9 mouse cellular contexts compared by ENCODE assay signal in the genomic region with DNA sequence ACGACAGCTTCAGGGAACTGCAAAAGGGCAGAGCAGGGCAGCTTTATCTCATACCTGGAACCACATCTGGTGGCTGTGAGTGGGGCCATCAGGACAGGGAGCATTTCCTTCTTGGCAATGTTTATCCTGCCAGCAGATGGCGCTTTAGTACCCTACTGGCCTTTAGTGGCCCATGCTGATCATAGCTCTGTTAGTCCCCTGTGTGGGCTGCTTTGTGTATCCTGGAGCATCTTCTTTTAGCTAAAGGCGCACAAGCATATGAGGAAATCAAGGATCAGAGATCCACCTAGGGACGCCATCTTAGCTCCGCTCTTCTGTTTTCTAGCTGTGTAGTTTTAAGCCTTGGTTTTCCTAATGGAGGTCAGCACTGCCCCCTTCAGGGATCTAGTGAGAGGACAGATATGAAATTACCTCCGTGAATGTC. TPM values are rescaled to one million over a fixed set of nuclear protein-coding genes. Genes with fewer than 3 reads are reported as not detected.
DNase-seq lines count a peak whose midpoint lies in the region; ATAC-seq and TF ChIP-seq lines count a peak whose summit lies in the region.
"Had no signal": no experiment of that assay in that cellular context is flagged by ENCODE, and none has a peak within 500 bp of the region (broad histone marks: within the 10 kb centered on the region; RNA-seq: fewer than 3 reads in every experiment).

No protein-coding gene starts in this region.

- H3K4me3 ChIP-seq in heart, adult 2 months: no peak overlapping the region
- no peak overlapping the region for H3K4me3 ChIP-seq in embryonic facial prominence, embryonic 14.5 days (ENCODE audit: low read depth, low read length)
- H3K4me3 ChIP-seq in limb, embryonic 10.5 days: no peak overlapping the region
- H3K4me3 ChIP-seq: limb, embryonic 15.5 days had no signal

- H3K4me2 ChIP-seq in embryonic facial prominence, embryonic 14.5 days (ENCODE audit: low read depth, low read length): no peak overlapping the region
- H3K4me2 ChIP-seq: limb, embryonic 15.5 days had no signal

- H3K9me3 ChIP-seq in embryonic facial prominence, embryonic 14.5 days (ENCODE audit: control insufficient read depth, low read length): no peaks in the 10 kb centered on the region
- no peaks in the 10 kb centered on the region for H3K9me3 ChIP-seq in limb, embryonic 10.5 days (replicated peaks)
- H3K9me3 ChIP-seq: limb, embryonic 15.5 days had no signal

- H3K9ac ChIP-seq in heart, adult 2 months (ENCODE audit: low read depth, low read length): no peak overlapping the region
- H3K9ac ChIP-seq in embryonic facial prominence, embryonic 14.5 days (ENCODE audit: low read depth, low read length): no peak overlapping the region
- H3K9ac ChIP-seq: limb, embryonic 15.5 days had no signal

- intact Hi-C loops in heart, adult 2 months (cut with DNase I): no loop called here
- intact Hi-C loops in left cerebral cortex, postnatal 36 days (cut with DNase I): no loop called here

- H3K27me3 ChIP-seq in heart, adult 2 months (ENCODE audit: control insufficient read depth, insufficient read depth, low read length): no peaks in the 10 kb centered on the region
- H3K27me3 ChIP-seq in embryonic facial prominence, embryonic 14.5 days (replicated peaks; ENCODE audit: control insufficient read depth, insufficient read depth, low read length): no peaks in the 10 kb centered on the region
- no peaks in the 10 kb centered on the region for H3K27me3 ChIP-seq in limb, embryonic 10.5 days (ENCODE audit: low read depth, poor library complexity, severe bottlenecking)
- H3K27me3 ChIP-seq: limb, embryonic 15.5 days had no signal

- ATAC-seq in embryonic facial prominence, embryonic 14.5 days (ENCODE audit: low read depth): peak; percentile 51

- TF ChIP-seq EP300 in heart, adult 2 months (IDR thresholded peaks at IDR 0.05; ENCODE audit: insufficient read depth, low read depth, low read length): peak; percentile 86

- H3K27ac ChIP-seq in heart, adult 2 months: peak overlapping the region; percentile 26; the same call in 1 of the 2 replicates
- H3K27ac ChIP-seq in embryonic facial prominence, embryonic 14.5 days (replicated peaks; ENCODE audit: low read depth, low read length): no peak overlapping the region
- no peak overlapping the region for H3K27ac ChIP-seq in limb, embryonic 10.5 days
- H3K27ac ChIP-seq: limb, embryonic 15.5 days had no signal

- H3K36me3 ChIP-seq in heart, adult 2 months (ENCODE audit: control insufficient read depth, insufficient read depth, low read length): peaks cover 8% of the 10 kb centered on the region
- no peaks in the 10 kb centered on the region for H3K36me3 ChIP-seq in embryonic facial prominence, embryonic 14.5 days (ENCODE audit: control insufficient read depth, insufficient read depth, low read length)
- no peaks in the 10 kb centered on the region for H3K36me3 ChIP-seq in limb, embryonic 10.5 days
- H3K36me3 ChIP-seq: limb, embryonic 15.5 days had no signal

- DNase-seq in heart, adult 2 months: no peak
- no peak for DNase-seq in heart, adult 11 months
- peak; percentile 40 to 41 for DNase-seq in B cell, adult 2 months
- peak; percentile 79 for DNase-seq in ZHBTc4 (ENCODE audit: low read depth, low spot score)
- peak; percentile 51 for DNase-seq in embryonic facial prominence, embryonic 14.5 days (ENCODE audit: low spot score)
- peak; percentile 66 for DNase-seq in limb, embryonic 10.5 days (ENCODE audit: low spot score)
- DNase-seq in naive thymus-derived CD4-positive, alpha-beta T cell, adult 2 months (ENCODE audit: low read depth): peak; percentile 72
- no peak for DNase-seq in left cerebral cortex, postnatal 36 days (ENCODE audit: low spot score in 2 of 2)

- H3K4me1 ChIP-seq in heart, adult 2 months (ENCODE audit: control insufficient read depth, insufficient read depth, low read length): peaks cover 10% of the 10 kb centered on the region
- H3K4me1 ChIP-seq in embryonic facial prominence, embryonic 14.5 days (ENCODE audit: control insufficient read depth, insufficient read depth, low read length): 0 out of 2 replicates have a peak, but pooled peaks cover under 1% of the 10 kb centered on the region
- peaks cover 29% of the 10 kb centered on the region for H3K4me1 ChIP-seq in limb, embryonic 10.5 days

- no peak; the same call in 1 of the 2 replicates for TF ChIP-seq POLR2A in heart, adult 2 months (IDR thresholded peaks at IDR 0.05; ENCODE audit: insufficient read depth, low read depth, low read length)

- H3K79me2 ChIP-seq in heart, adult 2 months (replicated peaks; ENCODE audit: control insufficient read depth, insufficient read depth, low read length): no peaks in the 10 kb centered on the region

- 38% methylated on average over 6 of the region's 6 CpGs for WGBS in heart, adult 2 months
- 33% methylated on average over 5 of the region's 6 CpGs for WGBS in embryonic facial prominence, embryonic 14.5 days
- WGBS in limb, embryonic 10.5 days: 26% methylated on average over 6 of the region's 6 CpGs

- peak; percentile 68 for TF ChIP-seq CTCF in heart, adult 2 months (IDR thresholded peaks at IDR 0.05)

RNA-seq across cellular contexts. Expression of a gene that starts 11.0 kb away (rescaled TPM):
- total RNA-seq in heart, adult 2 months (2021): 1,000 to 10,000 TPM; 8,290 to 9,301 TPM
- 3,392 and 4,661 TPM in 2 replicates for polyA plus RNA-seq in heart, adult 2 months (2012; rRNA removed)
- polyA plus RNA-seq in embryonic facial prominence, embryonic 14.5 days (2014; fragmentation: Nextera tagmentation; extraction: Ambion mirVana): 193 and 213 TPM in 2 replicates
- polyA plus RNA-seq in limb, embryonic 10.5 days (2016; fragmentation: Nextera tagmentation; extraction: Ambion mirVana): 2.1 and 4.0 TPM in 2 replicates
- total RNA-seq in left cerebral cortex, postnatal 36 days (2021): 1 to 10 TPM; 5.8 to 7.5 TPM

RNA-seq across cellular contexts. Expression of a gene that starts 28.8 kb away (rescaled TPM):
- total RNA-seq in heart, adult 2 months (2021): 1 to 10 TPM; 7.2 to 7.3 TPM
- polyA plus RNA-seq in heart, adult 2 months (2012; rRNA removed): 13.2 and 16.2 TPM in 2 replicates
- polyA plus RNA-seq in embryonic facial prominence, embryonic 14.5 days (2014; fragmentation: Nextera tagmentation; extraction: Ambion mirVana): 16.6 and 21.7 TPM in 2 replicates
- 5.1 and 6.0 TPM in 2 replicates for polyA plus RNA-seq in limb, embryonic 10.5 days (2016; fragmentation: Nextera tagmentation; extraction: Ambion mirVana)
- total RNA-seq in left cerebral cortex, postnatal 36 days (2021): 1 to 10 TPM; 1.1 to 1.5 TPM

Comparison
In these comparisons a context has a peak if more than half of its experiments do, and no peak if none do; other contexts are left out.
1. DNase-seq: peak in B cell, adult 2 months (2 of 2), ZHBTc4 (single experiment), embryonic facial prominence, embryonic 14.5 days (single experiment), limb, embryonic 10.5 days (single experiment) and naive thymus-derived CD4-positive, alpha-beta T cell, adult 2 months (single experiment); none in heart, adult 2 months (0 of 2), heart, adult 11 months (single experiment) and left cerebral cortex, postnatal 36 days (0 of 2).
2. RNA of a gene that starts 11.0 kb away (polyA plus RNA-seq): 3,392 to 4,661 TPM in heart, adult 2 months and 193 to 213 TPM in embryonic facial prominence, embryonic 14.5 days; 2.1 to 4.0 TPM in limb, embryonic 10.5 days; every median in the first group is over 10 times any median in the second.